Mouse (Mus musculus) yolk sac, embryonic 10.5 days (tissue): ENCODE measurements around the gene Amotl2.

Experiments used
- DNase-seq: peaks from one replicate; pipeline ENCODE4 v3.0.0-alpha.2; 2017; ENCODE audit warnings: low spot score

Amotl2 gene

GRCm38 (mm10) chr9:102716481-102717163 lies at the start of gene Amotl2:
TSS of gene Amotl2 (plus strand) at chr9:102716672.
- peak; percentile 45 for DNase-seq

DNA sequence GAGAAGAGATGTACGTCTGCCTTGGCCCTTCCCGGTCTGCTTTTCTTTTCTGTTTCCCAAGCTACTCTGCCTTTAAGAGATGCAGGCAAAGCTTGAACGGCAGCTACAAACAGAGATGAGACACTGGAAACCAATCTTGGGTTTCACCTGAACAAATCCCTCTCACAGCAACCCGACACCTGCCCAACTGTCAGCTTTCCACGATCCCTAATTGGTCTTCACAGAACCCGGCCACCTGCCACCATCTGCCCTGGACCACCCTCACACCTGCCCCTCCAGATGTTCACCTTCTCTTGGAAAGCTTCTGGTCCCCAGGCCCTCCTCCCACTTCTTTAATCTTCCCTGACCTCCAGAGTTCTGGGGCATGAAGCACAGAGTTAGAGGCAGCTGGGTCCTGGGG lies 48.4 kb upstream of the Amotl2 start:
- DNase-seq, result no peak

GRCm38 (mm10) chr9:102668906-102669305 lies 47.6 kb upstream of the Amotl2 start:
- no peak for DNase-seq

GRCm38 (mm10) chr9:102673381-102673780 lies 43.1 kb upstream of the Amotl2 start:
- DNase-seq, result no peak

- DNase-seq, result no peak
Measured at GRCm38 (mm10) chr9:102675922-102676321, 40.5 kb upstream of the Amotl2 start.

GRCm38 (mm10) chr9:102681470-102681869 lies 35.0 kb upstream of the Amotl2 start:
- no peak for DNase-seq

DNA sequence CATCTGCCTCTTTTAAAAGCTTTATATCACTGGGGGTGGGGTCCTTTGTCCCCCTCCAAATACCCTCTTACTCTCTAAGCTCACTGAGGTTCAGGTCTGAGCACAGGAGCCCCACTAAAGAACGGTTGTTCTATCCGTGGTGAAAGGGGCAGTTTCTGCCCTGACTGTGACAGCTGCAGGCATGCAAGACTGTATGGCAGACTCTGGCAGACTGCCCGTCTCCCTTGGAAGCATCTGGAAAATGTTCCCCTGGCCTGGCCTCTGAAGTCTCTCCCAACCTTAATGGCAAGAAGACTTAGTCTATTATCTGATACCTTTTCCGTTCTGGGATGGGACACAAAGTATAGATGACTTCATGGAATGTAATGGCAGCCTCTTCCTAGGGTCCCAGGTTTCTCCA lies 28.5 kb upstream of the Amotl2 start:
- no peak for DNase-seq

DNA sequence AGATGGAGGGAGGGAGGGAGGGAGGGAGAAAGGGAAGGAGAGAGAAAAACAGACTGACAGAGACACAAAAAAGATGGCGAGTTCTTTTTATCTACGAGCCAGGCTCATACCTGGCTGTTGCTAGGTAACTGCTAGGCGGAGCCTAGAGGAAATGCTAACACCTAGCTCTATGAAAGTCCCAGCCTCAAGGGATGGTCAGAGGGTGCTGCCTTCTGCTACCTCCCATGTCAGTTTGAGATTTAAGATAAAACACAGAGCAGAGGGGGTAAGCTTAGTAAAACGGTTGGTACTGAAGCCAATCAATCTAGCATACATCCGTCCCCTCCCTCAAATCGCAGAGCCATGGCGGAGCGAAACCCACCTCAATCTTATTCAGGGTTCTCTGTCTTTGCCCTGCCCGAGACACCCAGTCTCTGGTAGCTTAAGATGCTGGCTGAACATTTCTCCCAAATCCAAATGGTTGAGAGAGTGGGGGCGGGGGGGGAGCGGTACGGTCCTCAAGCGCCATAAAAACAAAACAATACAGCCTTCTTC lies 27.0 kb upstream of the Amotl2 start:
- DNase-seq, result no peak

- peak; percentile 15 for DNase-seq
Measured at GRCm38 (mm10) chr9:102689940-102690642, 26.4 kb upstream of the Amotl2 start.

DNA sequence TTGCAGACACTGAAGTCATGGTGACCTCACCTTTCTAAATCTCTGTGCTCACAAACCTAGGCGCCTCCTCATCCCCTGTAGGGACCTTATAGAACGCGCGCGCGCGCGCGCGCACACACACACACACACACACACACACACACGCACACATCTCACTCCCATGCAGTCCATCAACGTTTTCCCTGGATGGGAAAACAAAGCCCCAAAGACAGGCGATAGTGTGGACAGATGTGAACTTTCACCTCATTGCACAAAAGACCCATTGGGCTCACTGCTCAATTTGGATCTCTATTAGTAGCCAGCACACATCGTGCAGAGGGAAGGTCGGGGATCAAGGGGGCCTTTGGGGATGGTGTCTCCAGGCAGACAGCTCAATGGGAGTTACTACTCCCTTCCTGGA lies 25.6 kb upstream of the Amotl2 start:
- no peak for DNase-seq

- no peak for DNase-seq
Measured at GRCm38 (mm10) chr9:102692564-102693475, 23.7 kb upstream of the Amotl2 start.

GRCm38 (mm10) chr9:102701042-102701441 lies 15.4 kb upstream of the Amotl2 start:
- DNase-seq, result no peak

GRCm38 (mm10) chr9:102709504-102710135 lies 6.9 kb upstream of the Amotl2 start:
- no peak for DNase-seq

- no peak for DNase-seq
Measured at GRCm38 (mm10) chr9:102710520-102710919, 6.0 kb upstream of the Amotl2 start.

GRCm38 (mm10) chr9:102713797-102714196 lies 2.7 kb upstream of the Amotl2 start:
- no peak for DNase-seq

- DNase-seq, result peak; percentile 59
Measured at GRCm38 (mm10) chr9:102714893-102715505, 1.5 kb upstream of the Amotl2 start.

DNA sequence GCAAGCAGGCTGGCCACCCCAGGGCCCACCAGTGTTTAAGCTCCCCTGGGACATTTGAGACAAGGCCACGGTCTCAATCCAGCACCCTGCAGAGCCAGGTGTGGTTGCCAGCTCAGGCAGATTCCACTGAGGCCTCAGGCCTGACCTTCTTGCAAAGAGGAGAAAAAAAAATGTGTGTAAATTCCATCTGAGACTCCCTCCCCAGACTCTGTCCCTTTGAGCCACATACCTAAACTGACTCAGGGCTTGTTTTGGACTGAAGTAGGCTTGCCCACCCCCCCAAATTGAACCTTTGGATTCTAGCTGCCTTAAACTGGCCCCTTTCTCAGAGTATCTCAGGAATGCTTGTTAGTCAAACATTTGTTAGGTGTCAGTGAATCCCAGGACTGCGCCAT lies 969 bp upstream of the Amotl2 start:
- DNase-seq, result peak; percentile 70

GRCm38 (mm10) chr9:102717164-102717885 lies 853 bp downstream of the Amotl2 start:
- DNase-seq, result peak; percentile 95

GRCm38 (mm10) chr9:102717886-102718643 lies 1.6 kb downstream of the Amotl2 start:
- peak; percentile 87 for DNase-seq

DNA sequence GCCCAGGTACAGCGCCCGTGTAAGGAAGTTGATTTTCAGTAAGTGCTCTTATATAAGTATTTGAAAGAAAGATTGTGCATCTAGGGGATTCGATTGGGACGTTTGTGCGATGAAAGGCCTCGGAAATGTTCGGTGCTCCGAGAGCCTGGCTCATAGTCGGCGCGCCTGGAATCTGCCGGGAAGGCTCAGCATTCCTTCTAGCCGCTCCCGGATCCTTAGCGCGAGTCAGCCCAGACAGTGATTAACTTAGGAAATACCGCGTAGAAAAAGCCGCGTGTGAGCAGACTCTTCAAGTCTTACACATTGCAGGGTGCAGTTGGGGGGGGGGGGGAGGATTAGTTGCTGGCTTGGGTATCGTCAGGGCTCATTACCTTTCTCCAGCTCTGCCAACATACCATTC lies 2.2 kb downstream of the Amotl2 start:
- peak; percentile 56 for DNase-seq
